Mouse (Mus musculus) G1E (cell line): ENCODE data around the gene Adamts12.

ENCODE experiments used
- CTCF ChIP-seq: IDR thresholded peaks from 2 replicates; pipeline ENCODE4 v1.5.1; 2012; ENCODE audit warnings: low read depth, low read length, inconsistent platforms, mixed read lengths
- GATA1 ChIP-seq: IDR thresholded peaks from 2 replicates; pipeline ENCODE4 v1.6.1; 2012; ENCODE audit warnings: borderline replicate concordance, low read length, inconsistent platforms, mixed read lengths
- TAL1 ChIP-seq: conservative IDR thresholded peaks from 2 replicates; pipeline ENCODE4 v1.6.1; 2012; ENCODE audit warnings: low read depth, low read length, inconsistent platforms, mixed read lengths

- no peak for TF ChIP-seq CTCF
- TF ChIP-seq GATA1 = no peak
- no peak for TF ChIP-seq TAL1
Observed at GRCm38 (mm10) chr15:11287780-11288179, 223.2 kb downstream of the Adamts12 start.
